Mouse (Mus musculus) gastrocnemius, adult 2 months (tissue): ENCODE results near the gene Cnksr3. TPM values are rescaled to one million over a fixed set of nuclear protein-coding genes. Genes with fewer than 3 reads are reported as not detected.

ENCODE experiments used
- DNase-seq: peaks from one replicate; pipeline ENCODE4 v3.0.0; 2022
- H3K27ac ChIP-seq: fragments of 200-600 bp; 2 replicates; pipeline ENCODE4 v1.8.1; 2022; ENCODE audit warnings: mild to moderate bottlenecking
- H3K4me3 ChIP-seq: fragments of 200-600 bp; 2 replicates; pipeline ENCODE4 v1.8.1; 2022; ENCODE audit warnings: mild to moderate bottlenecking, moderate library complexity
- CTCF ChIP-seq: fragments of 200-600 bp; IDR thresholded peaks from 2 replicates; pipeline ENCODE4 v1.8.1; 2022; ENCODE audit warnings: antibody characterized with exemption, mild to moderate bottlenecking, moderate library complexity
- intact Hi-C: fragments of 180-260 bp; cut with DNase I; formaldehyde crosslinking; loops from one replicate; pipeline ENCODE4 v1.15.1; 2025
- total RNA-seq, 2 experiments: library from RNA; stranded (reverse); gene quantifications; 2 replicates each; pipeline ENCODE4 v1.2.3; 2021

Cnksr3 gene
- total RNA-seq, 2 experiments from 2014 or later: 4.4 to 9.0 TPM

- H3K27ac ChIP-seq: no peak overlapping the region
- H3K4me3 ChIP-seq: peak overlapping the region; percentile 88
- no peak for TF ChIP-seq CTCF
- intact Hi-C loops: loop anchor here (5.0 kb wide), 1 partner anchor 62 kb away; no protein-coding TSS in a partner anchor
- DNase-seq: no peak
Observed at GRCm38 (mm10) chr10:7209691-7210455, 2.2 kb downstream of the Cnksr3 start.

- intact Hi-C loops: no loop called here
- no peak for TF ChIP-seq CTCF
- Histone ChIP-seq H3K27ac (no peak overlapping the region), H3K4me3 (no peak overlapping the region; the same call in 1 of the 2 replicates)
- DNase-seq: no peak
Observed at GRCm38 (mm10) chr10:7208859-7209441, 3.1 kb downstream of the Cnksr3 start.

GRCm38 (mm10) chr10:7207301-7207700 lies 4.7 kb downstream of the Cnksr3 start:
- Histone ChIP-seq H3K27ac (no peak overlapping the region), H3K4me3 (no peak overlapping the region)
- DNase-seq: no peak
- no peak for TF ChIP-seq CTCF
- intact Hi-C loops: no loop called here

- intact Hi-C loops: no loop called here
- DNase-seq: no peak
- no peak for TF ChIP-seq CTCF
- Histone ChIP-seq H3K4me3 (no peak overlapping the region), H3K27ac (no peak overlapping the region)
Observed at GRCm38 (mm10) chr10:7206571-7206970, 5.5 kb downstream of the Cnksr3 start.

- no peak for DNase-seq
- no peak overlapping the region for H3K4me3 ChIP-seq
- no peak for TF ChIP-seq CTCF
- H3K27ac ChIP-seq: no peak overlapping the region
- intact Hi-C loops: loop anchor here (2.0 kb wide), 1 partner anchor 45 kb away; no protein-coding TSS in a partner anchor
Observed at GRCm38 (mm10) chr10:7205576-7205975, 6.5 kb downstream of the Cnksr3 start.

GRCm38 (mm10) chr10:7204953-7205352 lies 7.1 kb downstream of the Cnksr3 start:
- H3K27ac ChIP-seq: no peak overlapping the region
- intact Hi-C loops: loop anchor here (2.0 kb wide), 1 partner anchor 44 kb away; no protein-coding TSS in a partner anchor
- TF ChIP-seq CTCF: no peak
- DNase-seq: no peak
- H3K4me3 ChIP-seq: no peak overlapping the region

- H3K4me3 ChIP-seq: no peak overlapping the region
- H3K27ac ChIP-seq: no peak overlapping the region
- DNase-seq: no peak
- TF ChIP-seq CTCF: no peak
- intact Hi-C loops: no loop called here
Observed at GRCm38 (mm10) chr10:7202576-7202975, 9.5 kb downstream of the Cnksr3 start.

GRCm38 (mm10) chr10:7200665-7201064 lies 11.4 kb downstream of the Cnksr3 start:
- DNase-seq: no peak
- Histone ChIP-seq H3K4me3 (no peak overlapping the region), H3K27ac (no peak overlapping the region)
- intact Hi-C loops: no loop called here
- no peak for TF ChIP-seq CTCF

GRCm38 (mm10) chr10:7198201-7198600 lies 13.8 kb downstream of the Cnksr3 start:
- no peak overlapping the region for H3K27ac ChIP-seq
- no peak overlapping the region for H3K4me3 ChIP-seq
- no peak for TF ChIP-seq CTCF
- no peak for DNase-seq
- intact Hi-C loops: no loop called here

- Histone ChIP-seq H3K4me3 (no peak overlapping the region), H3K27ac (no peak overlapping the region)
- intact Hi-C loops: no loop called here
- no peak for TF ChIP-seq CTCF
- DNase-seq: no peak
Observed at GRCm38 (mm10) chr10:7197733-7198132, 14.3 kb downstream of the Cnksr3 start.

- intact Hi-C loops: no loop called here
Observed at GRCm38 (mm10) chr10:7196668-7197400, 15.2 kb downstream of the Cnksr3 start.

GRCm38 (mm10) chr10:7195927-7196326 lies 16.1 kb downstream of the Cnksr3 start:
- TF ChIP-seq CTCF: no peak
- intact Hi-C loops: no loop called here
- no peak for DNase-seq
- H3K27ac ChIP-seq: no peak overlapping the region
- no peak overlapping the region for H3K4me3 ChIP-seq

More at GRCm38 (mm10) chr10:7196668-7197400, 15.2 kb downstream of the Cnksr3 start:
- Histone ChIP-seq H3K27ac (no peak overlapping the region), H3K4me3 (no peak overlapping the region)
- no peak for TF ChIP-seq CTCF
- DNase-seq: no peak
